Mouse (Mus musculus): ENCODE measurements at regions not wholly inside any gene's neighbourhood (a gene's known extent, or its start where the extent isn't known, plus 50 kb on each side); places are given as distances from the start of the nearest gene placed in this dataset.

- no peak for DNase-seq
These were observed 580.2 kb downstream of the Zfp706 start for GRCm38 (mm10) chr15:36427334-36427733.

GRCm38 (mm10) chr15:36425902-36426301 lies 581.7 kb downstream of the Zfp706 start:
- no peak for DNase-seq

- no peak for DNase-seq
These were observed 583.5 kb downstream of the Zfp706 start for GRCm38 (mm10) chr15:36424047-36424446.

- no peak for DNase-seq
These were observed 584.8 kb downstream of the Zfp706 start for GRCm38 (mm10) chr15:36422781-36423180.

- no peak for DNase-seq
These were observed 587.6 kb downstream of the Zfp706 start for GRCm38 (mm10) chr15:36419943-36420480.

GRCm38 (mm10) chr15:36417426-36417825 lies 590.1 kb downstream of the Zfp706 start:
- DNase-seq, result no peak

GRCm38 (mm10) chr15:36415552-36416249 lies 591.9 kb downstream of the Zfp706 start:
- no peak for DNase-seq

- no peak for DNase-seq
These were observed 595.6 kb downstream of the Zfp706 start for GRCm38 (mm10) chr15:36412016-36412415.

GRCm38 (mm10) chr15:36405446-36405845 lies 602.1 kb downstream of the Zfp706 start:
- no peak for DNase-seq

- no peak for DNase-seq
These were observed 604.0 kb downstream of the Zfp706 start for GRCm38 (mm10) chr15:36403336-36404119.

GRCm38 (mm10) chr15:36402051-36402450 lies 605.5 kb downstream of the Zfp706 start:
- DNase-seq, result no peak

- DNase-seq, result no peak
These were observed 607.2 kb downstream of the Zfp706 start for GRCm38 (mm10) chr15:36400311-36400840.

GRCm38 (mm10) chr15:36399355-36400012 lies 608.1 kb downstream of the Zfp706 start:
- no peak for DNase-seq

GRCm38 (mm10) chr15:36398099-36398982 lies 609.2 kb downstream of the Zfp706 start:
- no peak for DNase-seq

GRCm38 (mm10) chr15:36396791-36397190 lies 610.8 kb downstream of the Zfp706 start:
- no peak for DNase-seq

GRCm38 (mm10) chr15:36396245-36396644 lies 611.3 kb downstream of the Zfp706 start:
- no peak for DNase-seq

GRCm38 (mm10) chr15:36395672-36396050 lies 611.9 kb downstream of the Zfp706 start:
- no peak for DNase-seq

GRCm38 (mm10) chr15:36394914-36395671 lies 612.5 kb downstream of the Zfp706 start:
- no peak for DNase-seq

GRCm38 (mm10) chr15:36389775-36390174 lies 617.8 kb downstream of the Zfp706 start:
- DNase-seq, result no peak

GRCm38 (mm10) chr15:36381228-36381671 lies 626.3 kb downstream of the Zfp706 start:
- DNase-seq, result no peak

All from right cerebral cortex, postnatal 14 days (tissue).